Mouse (Mus musculus) CD4-positive helper T cell, adult 2 months (primary cell): ENCODE results near the gene Srek1ip1.

Experiments used
- DNase-seq: peaks from one replicate; pipeline ENCODE4 v3.0.0-alpha.2; 2012; ENCODE audit warnings: low read depth, missing footprints, low spot score

Srek1ip1 gene

GRCm38 (mm10) chr13:104792184-104792583 lies at the start of gene Srek1ip1:
Srek1ip1 (plus strand) TSS chr13:104792484.
- DNase-seq, result no peak

GRCm38 (mm10) chr13:104742866-104743265 lies 49.4 kb upstream of the Srek1ip1 start:
- DNase-seq, result no peak

- no peak for DNase-seq
Measured at GRCm38 (mm10) chr13:104747032-104747431, 45.3 kb upstream of the Srek1ip1 start.

GRCm38 (mm10) chr13:104759381-104759780 lies 32.9 kb upstream of the Srek1ip1 start:
- DNase-seq, result no peak

GRCm38 (mm10) chr13:104762401-104762800 lies 29.9 kb upstream of the Srek1ip1 start:
- DNase-seq, result no peak

- no peak for DNase-seq
Measured at GRCm38 (mm10) chr13:104763193-104763592, 29.1 kb upstream of the Srek1ip1 start.

- peak; percentile 26 for DNase-seq
Measured at GRCm38 (mm10) chr13:104779104-104779670, 13.1 kb upstream of the Srek1ip1 start.

GRCm38 (mm10) chr13:104787260-104787659 lies 5.0 kb upstream of the Srek1ip1 start:
- no peak for DNase-seq

GRCm38 (mm10) chr13:104789663-104790062 lies 2.6 kb upstream of the Srek1ip1 start:
- DNase-seq, result peak; percentile 61

GRCm38 (mm10) chr13:104794421-104794820 lies 2.1 kb downstream of the Srek1ip1 start:
- no peak for DNase-seq

GRCm38 (mm10) chr13:104799067-104799466 lies 6.8 kb downstream of the Srek1ip1 start:
- DNase-seq, result no peak

- DNase-seq, result no peak
Measured at GRCm38 (mm10) chr13:104799566-104800182, 7.4 kb downstream of the Srek1ip1 start.

GRCm38 (mm10) chr13:104805681-104806080 lies 13.4 kb downstream of the Srek1ip1 start:
- peak; percentile 41 for DNase-seq

- DNase-seq, result no peak
Measured at GRCm38 (mm10) chr13:104816270-104816634, 24.0 kb downstream of the Srek1ip1 start.

GRCm38 (mm10) chr13:104816635-104817571 lies 24.6 kb downstream of the Srek1ip1 start, which contains the start of gene Cwc27:
Cwc27 (minus strand) TSS chr13:104817142.
- peak; percentile 92 for DNase-seq

GRCm38 (mm10) chr13:104817696-104818095 lies 25.4 kb downstream of the Srek1ip1 start:
- DNase-seq, result no peak

GRCm38 (mm10) chr13:104821192-104821591 lies 28.9 kb downstream of the Srek1ip1 start:
- no peak for DNase-seq

- DNase-seq, result no peak
Measured at GRCm38 (mm10) chr13:104821908-104822307, 29.6 kb downstream of the Srek1ip1 start.

GRCm38 (mm10) chr13:104822411-104822838 lies 30.1 kb downstream of the Srek1ip1 start:
- DNase-seq, result no peak

GRCm38 (mm10) chr13:104825470-104825869 lies 33.2 kb downstream of the Srek1ip1 start:
- no peak for DNase-seq

GRCm38 (mm10) chr13:104832811-104833210 lies 40.5 kb downstream of the Srek1ip1 start:
- no peak for DNase-seq

- no peak for DNase-seq
Measured at GRCm38 (mm10) chr13:104837628-104838027, 45.3 kb downstream of the Srek1ip1 start.
